Mouse (Mus musculus) testis, adult 2 months (tissue): ENCODE data around the gene Prr5. TPM values are rescaled to one million over a fixed set of nuclear protein-coding genes. Genes with fewer than 3 reads are reported as not detected.

ENCODE experiments used
- H3K27ac ChIP-seq: fragments of 200-500 bp; 2 replicates; pipeline ENCODE4 v1.5.1; 2012; ENCODE audit warnings: low read depth, low read length; ENCODE audit not compliant: control insufficient read depth, insufficient read depth
- H3K27me3 ChIP-seq: fragments of 200-500 bp; 2 replicates; pipeline ENCODE4 v1.6.1; 2012; ENCODE audit warnings: mild to moderate bottlenecking, low read length, moderate library complexity; ENCODE audit not compliant: control insufficient read depth, insufficient read depth
- H3K36me3 ChIP-seq: fragments of 200-500 bp; 2 replicates; pipeline ENCODE4 v1.6.1; 2012; ENCODE audit warnings: mild to moderate bottlenecking, low read length; ENCODE audit not compliant: control insufficient read depth, insufficient read depth
- H3K4me1 ChIP-seq: fragments of 200-500 bp; 2 replicates; pipeline ENCODE4 v1.6.1; 2012; ENCODE audit warnings: low read length; ENCODE audit not compliant: control insufficient read depth, insufficient read depth
- H3K4me3 ChIP-seq: fragments of 200-500 bp; 2 replicates; pipeline ENCODE4 v1.5.1; 2012; ENCODE audit warnings: low read depth, mild to moderate bottlenecking, low read length, moderate library complexity, mixed read lengths; ENCODE audit not compliant: control insufficient read depth
- CTCF ChIP-seq: fragments of 200-500 bp; IDR thresholded peaks from 2 replicates; pipeline ENCODE4 v1.5.1; 2012; ENCODE audit warnings: low read depth, mild to moderate bottlenecking, inconsistent platforms, low read length, moderate library complexity; ENCODE audit not compliant: control insufficient read depth, insufficient read depth, insufficient replicate concordance
- POLR2A ChIP-seq: fragments of 200-500 bp; IDR thresholded peaks from 2 replicates; pipeline ENCODE4 v1.6.1; 2012; ENCODE audit warnings: low read depth, mild to moderate bottlenecking, inconsistent platforms, low read length, moderate library complexity; ENCODE audit not compliant: control insufficient read depth
- polyA plus RNA-seq: library from polyadenylated mRNA; depleted of rRNA; stranded (reverse); fragments of >200 nt; gene quantifications from 2 replicates; pipeline ENCODE4 v1.2.3, GENCODE M21; 2012

Prr5 gene
- polyA plus RNA-seq, 1 experiment = 13.4 TPM

DNA sequence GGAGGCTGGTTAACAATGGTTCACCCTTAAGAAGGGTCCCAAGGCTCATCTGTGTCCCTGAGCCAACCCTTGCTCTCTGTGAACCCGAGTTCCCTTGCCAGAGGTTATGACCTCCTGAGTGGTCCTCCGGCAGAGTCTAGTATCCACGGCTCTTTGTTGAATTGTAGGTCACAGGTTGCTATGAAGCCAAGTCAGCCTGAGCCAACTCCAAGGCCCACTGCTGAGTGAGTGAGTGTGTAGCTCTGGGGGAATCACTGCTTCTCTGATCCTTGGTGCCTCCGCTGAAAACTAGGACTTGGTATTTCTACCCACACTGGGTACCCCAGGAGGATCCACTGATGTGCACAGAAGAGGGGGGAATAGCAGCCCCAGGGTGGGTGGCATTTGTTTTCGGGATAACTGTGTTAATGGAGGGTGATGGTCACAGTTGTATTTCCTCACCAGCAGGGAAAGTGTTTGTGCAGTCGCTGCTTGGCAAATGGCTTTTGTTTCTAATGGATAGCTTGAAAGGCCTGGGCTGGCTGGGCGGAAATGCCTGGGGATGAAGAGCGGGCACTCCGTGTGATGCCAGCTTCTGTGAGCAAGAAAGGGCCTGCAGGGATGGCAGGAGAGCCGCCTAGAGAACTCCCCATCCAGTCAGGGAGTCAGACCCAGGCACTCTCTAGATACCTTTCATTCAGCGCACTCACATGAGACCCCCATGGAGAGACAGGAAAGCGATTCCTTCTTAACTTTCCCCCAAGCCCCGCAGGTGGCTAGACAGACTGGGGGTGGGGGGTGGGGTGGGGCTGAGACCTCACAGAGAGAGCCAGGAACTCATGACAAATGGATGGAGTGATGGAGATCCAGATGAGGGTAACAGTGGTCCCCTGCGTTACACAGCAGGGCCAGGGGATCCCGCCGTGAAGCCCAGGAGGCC is 4.6 kb upstream of the Prr5 start:
- TF ChIP-seq POLR2A (no peak), CTCF (no peak)
- Histone ChIP-seq H3K36me3 (no peaks in the 10 kb centered on the region), H3K27me3 (no peaks in the 10 kb centered on the region), H3K4me1 (peaks cover 15% of the 10 kb centered on the region), H3K27ac (peak overlapping the region; percentile 54; the same call in 1 of the 2 replicates), H3K4me3 (no peak overlapping the region)

DNA sequence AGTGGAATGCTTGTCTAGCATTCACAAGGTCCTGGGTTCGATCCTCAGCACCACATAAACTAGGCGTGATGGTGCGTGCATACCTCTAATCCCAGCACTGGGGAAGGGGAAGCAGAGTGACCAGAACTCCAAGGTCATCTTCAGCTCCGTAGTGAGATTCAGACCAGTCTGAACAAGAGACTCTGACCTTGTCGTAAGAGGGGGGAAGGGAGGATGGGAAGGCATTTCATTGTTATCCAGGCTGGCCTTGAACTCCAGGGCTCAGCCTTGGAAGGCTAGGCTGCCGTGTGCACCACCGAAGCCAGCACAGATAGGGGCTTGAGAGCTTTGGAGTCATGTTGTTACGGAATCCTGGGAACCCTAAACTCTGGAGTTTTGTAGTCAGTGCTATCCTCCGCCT is 3.8 kb upstream of the Prr5 start:
- peaks cover 15% of the 10 kb centered on the region for H3K4me1 ChIP-seq
- no peak overlapping the region for H3K4me3 ChIP-seq
- peak overlapping the region; percentile 54; the same call in 1 of the 2 replicates for H3K27ac ChIP-seq
- TF ChIP-seq CTCF = no peak
- TF ChIP-seq POLR2A = no peak
- H3K36me3 ChIP-seq = no peaks in the 10 kb centered on the region
- no peaks in the 10 kb centered on the region for H3K27me3 ChIP-seq

DNA sequence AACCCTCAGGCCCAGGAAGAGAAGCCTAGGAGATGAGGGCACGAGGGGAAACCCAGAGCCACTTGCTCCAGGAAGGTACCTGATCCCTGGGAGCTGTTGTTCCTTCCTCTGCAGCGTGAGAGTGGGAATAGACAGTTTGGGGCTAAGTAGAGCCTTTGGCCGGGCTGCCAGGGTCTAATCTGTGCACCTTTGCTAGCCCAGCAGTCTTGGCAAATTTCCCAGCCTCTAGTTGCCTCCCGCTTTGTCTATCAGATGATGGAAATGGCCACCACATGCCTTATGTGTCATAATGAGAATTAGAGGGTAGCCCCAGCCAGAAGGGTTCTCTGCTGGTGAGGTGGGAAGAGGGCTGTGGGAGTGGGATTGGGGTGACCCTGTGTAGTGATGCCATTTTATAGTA is 3.4 kb upstream of the Prr5 start:
- Histone ChIP-seq H3K4me1 (peaks cover 15% of the 10 kb centered on the region), H3K27ac (peak overlapping the region; percentile 54; the same call in 1 of the 2 replicates), H3K36me3 (no peaks in the 10 kb centered on the region), H3K27me3 (no peaks in the 10 kb centered on the region), H3K4me3 (no peak overlapping the region)
- TF ChIP-seq POLR2A (no peak), CTCF (no peak)

DNA sequence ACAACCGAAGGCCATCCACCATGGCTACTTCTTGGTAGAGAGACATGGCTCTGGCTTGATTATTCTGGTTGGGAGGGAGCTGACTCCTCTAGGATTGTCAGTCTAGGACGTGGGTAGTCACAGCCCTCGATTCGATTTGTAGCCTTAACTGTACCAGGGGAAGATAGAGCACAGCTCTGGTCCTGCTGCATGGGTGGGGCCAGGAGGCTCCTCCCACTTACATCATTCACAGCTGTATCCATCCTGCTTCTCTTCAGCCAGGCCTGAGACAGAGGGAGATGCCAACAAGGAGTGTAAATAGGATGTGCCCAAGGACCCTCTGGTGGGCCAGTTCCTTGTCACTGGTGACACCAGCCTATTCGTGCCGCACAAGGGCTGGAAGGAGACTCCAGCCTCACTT is 1.8 kb upstream of the Prr5 start:
- H3K4me1 ChIP-seq = peaks cover 15% of the 10 kb centered on the region
- no peak for TF ChIP-seq CTCF
- TF ChIP-seq POLR2A = no peak
- no peaks in the 10 kb centered on the region for H3K36me3 ChIP-seq
- H3K27me3 ChIP-seq = no peaks in the 10 kb centered on the region
- H3K27ac ChIP-seq = no peak overlapping the region
- H3K4me3 ChIP-seq = no peak overlapping the region

DNA sequence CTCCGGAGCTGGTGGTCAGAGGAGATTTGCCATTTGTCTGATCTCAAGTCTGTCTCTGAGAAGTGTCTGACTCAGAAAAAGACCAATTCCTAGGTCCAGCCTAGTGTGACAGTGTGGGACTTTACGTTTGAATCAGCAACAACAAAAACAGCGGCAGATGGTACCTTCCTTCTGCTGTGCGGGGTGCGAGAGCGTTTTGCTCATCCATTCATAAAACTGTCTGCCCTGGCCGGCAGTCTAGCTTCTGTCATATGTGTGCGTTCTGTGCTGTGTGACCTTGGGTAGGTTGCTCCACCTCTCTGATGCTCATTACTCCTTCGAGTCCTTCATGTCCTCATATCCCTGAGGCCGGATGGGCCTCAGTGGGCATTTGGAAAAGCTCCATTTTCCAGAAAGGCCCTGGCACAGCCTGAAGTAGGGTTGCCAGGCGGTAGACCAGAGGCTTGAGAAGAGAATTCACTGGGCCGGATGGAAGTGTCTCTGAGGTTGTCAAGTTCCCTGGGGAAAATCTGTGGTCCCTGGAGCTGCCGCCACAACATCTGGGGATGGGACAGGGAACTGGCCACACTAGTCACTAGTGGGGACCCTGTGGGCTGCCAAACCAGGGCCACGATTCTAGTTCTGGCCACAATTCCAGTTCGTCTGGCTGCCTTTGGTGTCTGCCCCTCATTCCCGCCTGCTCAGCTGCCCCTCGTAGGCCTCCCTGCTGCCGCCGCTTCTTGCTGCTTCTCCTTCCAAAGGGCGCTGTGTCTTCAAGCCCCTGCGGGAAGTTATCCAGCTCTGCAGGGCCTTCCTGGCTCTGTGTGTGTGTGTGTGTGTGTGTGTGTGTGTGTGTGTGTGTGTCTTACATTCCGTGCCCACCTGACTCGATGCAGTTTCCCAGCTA is 594 bp downstream of the Prr5 start:
- no peak overlapping the region for H3K27ac ChIP-seq
- TF ChIP-seq POLR2A (no peak), CTCF (no peak)
- H3K27me3 ChIP-seq = no peaks in the 10 kb centered on the region
- H3K36me3 ChIP-seq = no peaks in the 10 kb centered on the region
- no peak overlapping the region for H3K4me3 ChIP-seq
- peaks cover 5% of the 10 kb centered on the region for H3K4me1 ChIP-seq

DNA sequence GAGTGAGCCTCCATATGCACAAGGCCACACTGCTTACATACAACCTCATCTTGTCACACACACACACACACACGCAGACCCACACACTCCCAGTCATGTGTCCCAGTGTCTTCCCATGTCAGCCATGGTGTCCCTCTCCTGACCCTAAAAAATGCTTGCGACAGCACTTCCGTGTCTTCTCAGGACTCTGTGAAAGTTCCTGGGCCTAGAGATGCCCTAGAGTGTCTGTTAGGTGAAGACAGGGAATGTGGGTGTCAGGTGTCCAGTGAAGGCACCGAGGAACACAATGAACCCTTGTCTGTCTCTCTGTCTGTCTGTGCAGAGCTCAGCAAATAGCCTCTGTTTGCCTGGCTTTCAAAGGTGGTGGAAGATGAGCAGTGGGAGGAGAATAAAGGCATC is 1.2 kb downstream of the Prr5 start:
- Histone ChIP-seq H3K27me3 (no peaks in the 10 kb centered on the region), H3K36me3 (no peaks in the 10 kb centered on the region), H3K4me1 (peaks cover 3% of the 10 kb centered on the region), H3K4me3 (no peak overlapping the region), H3K27ac (no peak overlapping the region)
- TF ChIP-seq CTCF = no peak
- TF ChIP-seq POLR2A = no peak
